29 mouse cellular contexts compared by ENCODE assay signal in genomic region chr6:24450241-24450640, GRCm38 (mm10).
DNase-seq lines count a peak whose midpoint lies in the region; ATAC-seq and TF ChIP-seq lines count a peak whose summit lies in the region.
"Had no signal": no experiment of that assay in that cellular context is flagged by ENCODE, and none has a peak within 500 bp of the region (broad histone marks: within the 10 kb centered on the region; RNA-seq: fewer than 3 reads in every experiment).

No protein-coding gene starts in this region.

- 88% methylated on average over 6 of the region's 6 CpGs for WGBS in intestine, embryonic 15.5 days

- no peak overlapping the region for H3K9ac ChIP-seq in intestine, embryonic 15.5 days
- H3K9ac ChIP-seq: embryonic facial prominence, embryonic 12.5 days; embryonic facial prominence, embryonic 15.5 days; forebrain, postnatal 0 days; heart, embryonic 12.5 days; heart, embryonic 15.5 days; hindbrain, embryonic 14.5 days had no signal

- H3K36me3 ChIP-seq in testis, adult 2 months (ENCODE audit: control insufficient read depth, insufficient read depth, low read length), result no peaks in the 10 kb centered on the region; the same call in 1 of the 2 replicates
- H3K36me3 ChIP-seq in intestine, embryonic 15.5 days, result no peaks in the 10 kb centered on the region
- H3K36me3 ChIP-seq: embryonic facial prominence, embryonic 12.5 days; embryonic facial prominence, embryonic 15.5 days; heart, embryonic 12.5 days; heart, embryonic 15.5 days had no signal

- H3K27me3 ChIP-seq in testis, adult 2 months (ENCODE audit: control insufficient read depth, insufficient read depth, low read length), result no peaks in the 10 kb centered on the region
- no peaks in the 10 kb centered on the region for H3K27me3 ChIP-seq in intestine, embryonic 15.5 days (replicated peaks)
- H3K27me3 ChIP-seq: embryonic facial prominence, embryonic 12.5 days; embryonic facial prominence, embryonic 15.5 days; heart, embryonic 12.5 days; heart, embryonic 15.5 days had no signal

- TF ChIP-seq CTCF in testis, adult 2 months (IDR thresholded peaks at IDR 0.05; ENCODE audit: control insufficient read depth, insufficient read depth, insufficient replicate concordance, low read depth, low read length), result peak; percentile 22; the same call in 1 of the 2 replicates

- H3K4me1 ChIP-seq in testis, adult 2 months (ENCODE audit: control insufficient read depth, insufficient read depth, low read length), result no peaks in the 10 kb centered on the region; the same call in 1 of the 2 replicates
- H3K4me1 ChIP-seq in intestine, embryonic 15.5 days (replicated peaks), result no peaks in the 10 kb centered on the region
- H3K4me1 ChIP-seq: embryonic facial prominence, embryonic 12.5 days; embryonic facial prominence, embryonic 15.5 days; heart, embryonic 15.5 days had no signal

- no peak for ATAC-seq in intestine, embryonic 15.5 days
- ATAC-seq: CD4-positive, CD25-positive, alpha-beta regulatory T cell, adult 4 months; forebrain, embryonic 14.5 days; forebrain, postnatal 0 days; hindbrain, postnatal 0 days; inflammation-experienced regulatory T-cells, adult 6 months had no signal

- no peak for TF ChIP-seq POLR2A in testis, adult 2 months (IDR thresholded peaks at IDR 0.05; ENCODE audit: control insufficient read depth, low read depth, low read length)

- no peaks in the 10 kb centered on the region for H3K9me3 ChIP-seq in intestine, embryonic 15.5 days
- H3K9me3 ChIP-seq: embryonic facial prominence, embryonic 12.5 days; embryonic facial prominence, embryonic 15.5 days; heart, embryonic 12.5 days; heart, embryonic 15.5 days had no signal

- H3K4me2 ChIP-seq in intestine, embryonic 15.5 days (replicated peaks), result no peak overlapping the region
- H3K4me2 ChIP-seq: embryonic facial prominence, embryonic 12.5 days; embryonic facial prominence, embryonic 15.5 days; heart, embryonic 12.5 days; heart, embryonic 15.5 days; hindbrain, embryonic 14.5 days had no signal

- H3K4me3 ChIP-seq in testis, adult 2 months (ENCODE audit: control insufficient read depth, low read depth, low read length), result no peak overlapping the region
- H3K4me3 ChIP-seq in intestine, embryonic 15.5 days (replicated peaks), result no peak overlapping the region
- H3K4me3 ChIP-seq: embryonic facial prominence, embryonic 12.5 days; embryonic facial prominence, embryonic 15.5 days; gastrocnemius, adult 2 months; heart, embryonic 12.5 days; heart, embryonic 15.5 days had no signal

- no peak for DNase-seq in testis, postnatal 10 days (ENCODE audit: low spot score)
- DNase-seq in ES-CJ7 (ENCODE audit: low read depth, low spot score), result peak; percentile 53
- DNase-seq in R1 (ENCODE audit: low read depth, low spot score), result peak; percentile 70
- DNase-seq in gastrocnemius, adult 8-10 months (ENCODE audit: low spot score in 2 of 2), result no peak
- no peak for DNase-seq in layer of hippocampus, adult 11-12 months (ENCODE audit: low spot score)
- DNase-seq: adrenal gland, adult 2 months; adrenal gland, postnatal 14 days; cerebellum, adult 11 months; cerebellum, adult 2 months; cerebellum, adult 9-11 months; cerebellum, postnatal 25 days; forebrain, postnatal 0 days; gastrocnemius, adult 2 months; gastrocnemius, postnatal 25 days; heart, adult 18-20 months; heart, postnatal 14 days; heart, postnatal 4 days; kidney, adult 11 months had no signal

- H3K27ac ChIP-seq in testis, adult 2 months (ENCODE audit: control insufficient read depth, insufficient read depth, low read depth, low read length), result no peak overlapping the region
- no peak overlapping the region for H3K27ac ChIP-seq in intestine, embryonic 15.5 days
- H3K27ac ChIP-seq: embryonic facial prominence, embryonic 12.5 days; embryonic facial prominence, embryonic 15.5 days; gastrocnemius, adult 2 months; heart, embryonic 15.5 days; hindbrain, embryonic 14.5 days; hindbrain, postnatal 0 days had no signal

Comparison
In these comparisons a context has a peak if more than half of its experiments do, and no peak if none do; other contexts are left out.
1. DNase-seq: peak in ES-CJ7 (single experiment) and R1 (single experiment); none in testis, postnatal 10 days (single experiment), gastrocnemius, adult 8-10 months (0 of 2) and layer of hippocampus, adult 11-12 months (single experiment).